Mouse (Mus musculus) C2C12 (cell line): ENCODE measurements around the gene Pik3r5.

Experiments
- CEBPB ChIP-seq: IDR thresholded peaks from one replicate; pipeline ENCODE4 v1.6.1; 2011; ENCODE audit warnings: low read depth, mild to moderate bottlenecking, control low read depth, moderate library complexity
- CTCF ChIP-seq: IDR thresholded peaks from one replicate; pipeline ENCODE4 v1.5.1; 2011; ENCODE audit not compliant: control insufficient read depth, insufficient read depth, insufficient read length
- FOSL1 ChIP-seq: IDR thresholded peaks from one replicate; pipeline ENCODE4 v1.8.0; 2011; ENCODE audit warnings: mild to moderate bottlenecking, low read length; ENCODE audit not compliant: poor library complexity, insufficient read depth, severe bottlenecking
- MAX ChIP-seq: IDR thresholded peaks from one replicate; pipeline ENCODE4 v1.6.1; 2011; ENCODE audit warnings: mild to moderate bottlenecking, control low read depth
- USF1 ChIP-seq: IDR thresholded peaks from one replicate; pipeline ENCODE4 v1.6.1; 2011; ENCODE audit warnings: low read depth, mild to moderate bottlenecking, control low read depth, moderate library complexity

GRCm38 (mm10) chr11:68502408-68502807 lies 70.5 kb downstream of the Pik3r5 start:
- TF ChIP-seq CEBPB: no peak
- TF ChIP-seq MAX: no peak
- TF ChIP-seq USF1: no peak
- TF ChIP-seq CTCF: no peak
- TF ChIP-seq FOSL1: no peak
